Mouse (Mus musculus): ENCODE results near the gene Ip6k3. TPM values are rescaled to one million over a fixed set of nuclear protein-coding genes. Genes with fewer than 3 reads are reported as not detected.

The Ip6k3 gene
- polyA plus RNA-seq, 1 experiment: 0.44 TPM

DNA sequence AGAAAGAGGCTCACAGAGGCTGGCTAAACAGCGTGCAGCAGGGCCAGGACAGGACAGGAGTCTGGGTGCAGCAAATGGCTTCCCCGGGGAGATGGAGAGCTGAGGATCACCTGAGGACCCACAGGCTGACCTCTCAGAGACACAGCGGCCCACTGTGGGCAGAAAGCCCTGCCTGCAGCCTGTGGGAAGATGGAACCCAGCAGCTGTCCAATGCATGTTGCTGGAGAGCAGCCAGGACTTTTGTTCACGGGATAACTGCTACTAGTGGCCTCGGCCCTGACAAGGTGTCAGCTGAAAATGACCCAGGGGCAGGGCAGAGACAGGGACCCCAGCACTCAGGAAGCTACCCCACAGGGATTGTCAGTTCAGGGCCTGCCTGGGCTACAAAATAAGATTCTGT lies 24.2 kb upstream of the Ip6k3 start:
- H3K4me3 ChIP-seq (ENCODE audit: insufficient read depth, low read depth, low read length): no peak overlapping the region
- H3K27ac ChIP-seq (replicated peaks; ENCODE audit: low read depth, low read length): no peak overlapping the region
- no peaks in the 10 kb centered on the region for H3K4me1 ChIP-seq (ENCODE audit: control insufficient read depth, insufficient read depth, insufficient read length, low read length)

GRCm38 (mm10) chr17:27191189-27191588 lies 23.6 kb upstream of the Ip6k3 start:
- Histone ChIP-seq H3K27ac (replicated peaks; ENCODE audit: low read depth, low read length) (no peak overlapping the region), H3K4me1 (ENCODE audit: control insufficient read depth, insufficient read depth, insufficient read length, low read length) (no peaks in the 10 kb centered on the region), H3K4me3 (ENCODE audit: insufficient read depth, low read depth, low read length) (no peak overlapping the region)

- Histone ChIP-seq H3K27ac (replicated peaks; ENCODE audit: low read depth, low read length) (no peak overlapping the region), H3K4me3 (ENCODE audit: insufficient read depth, low read depth, low read length) (no peak overlapping the region)
These were observed 22.1 kb upstream of the Ip6k3 start for GRCm38 (mm10) chr17:27189640-27190216.

GRCm38 (mm10) chr17:27188883-27189282 lies 21.3 kb upstream of the Ip6k3 start:
- Histone ChIP-seq H3K4me3 (ENCODE audit: insufficient read depth, low read depth, low read length) (no peak overlapping the region), H3K4me1 (ENCODE audit: control insufficient read depth, insufficient read depth, insufficient read length, low read length) (no peaks in the 10 kb centered on the region), H3K27ac (replicated peaks; ENCODE audit: low read depth, low read length) (no peak overlapping the region)

More at GRCm38 (mm10) chr17:27189640-27190216, 22.1 kb upstream of the Ip6k3 start:
- no peaks in the 10 kb centered on the region for H3K4me1 ChIP-seq (ENCODE audit: control insufficient read depth, insufficient read depth, insufficient read length, low read length)

DNA sequence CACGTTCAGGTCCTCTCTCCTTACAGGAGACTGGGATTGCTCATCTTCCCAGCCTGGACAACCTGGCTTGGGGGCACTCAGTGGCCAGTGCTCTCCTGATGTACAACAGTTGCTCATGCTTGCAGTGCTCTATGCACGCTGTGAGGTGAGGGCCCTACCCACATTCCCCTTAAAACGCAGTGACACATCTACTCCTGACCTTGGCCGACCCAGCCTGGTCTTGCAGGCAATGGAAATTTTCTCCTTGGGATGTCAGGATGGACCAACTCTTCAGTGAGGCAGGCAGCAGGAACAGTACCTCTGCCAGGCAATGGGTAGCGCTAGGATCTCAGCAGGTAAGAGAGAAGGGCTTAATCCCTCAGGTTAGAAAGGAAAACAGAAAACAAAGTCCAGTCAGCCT lies 19.5 kb upstream of the Ip6k3 start:
- no peaks in the 10 kb centered on the region for H3K4me1 ChIP-seq (ENCODE audit: control insufficient read depth, insufficient read depth, insufficient read length, low read length)
- no peak overlapping the region for H3K4me3 ChIP-seq (ENCODE audit: insufficient read depth, low read depth, low read length)
- no peak overlapping the region for H3K27ac ChIP-seq (replicated peaks; ENCODE audit: low read depth, low read length)

- no peak overlapping the region for H3K27ac ChIP-seq (replicated peaks; ENCODE audit: low read depth, low read length)
- H3K4me3 ChIP-seq (ENCODE audit: insufficient read depth, low read depth, low read length): no peak overlapping the region
- H3K4me1 ChIP-seq (ENCODE audit: control insufficient read depth, insufficient read depth, insufficient read length, low read length): no peaks in the 10 kb centered on the region
These were observed 18.5 kb upstream of the Ip6k3 start for GRCm38 (mm10) chr17:27186068-27186467.

DNA sequence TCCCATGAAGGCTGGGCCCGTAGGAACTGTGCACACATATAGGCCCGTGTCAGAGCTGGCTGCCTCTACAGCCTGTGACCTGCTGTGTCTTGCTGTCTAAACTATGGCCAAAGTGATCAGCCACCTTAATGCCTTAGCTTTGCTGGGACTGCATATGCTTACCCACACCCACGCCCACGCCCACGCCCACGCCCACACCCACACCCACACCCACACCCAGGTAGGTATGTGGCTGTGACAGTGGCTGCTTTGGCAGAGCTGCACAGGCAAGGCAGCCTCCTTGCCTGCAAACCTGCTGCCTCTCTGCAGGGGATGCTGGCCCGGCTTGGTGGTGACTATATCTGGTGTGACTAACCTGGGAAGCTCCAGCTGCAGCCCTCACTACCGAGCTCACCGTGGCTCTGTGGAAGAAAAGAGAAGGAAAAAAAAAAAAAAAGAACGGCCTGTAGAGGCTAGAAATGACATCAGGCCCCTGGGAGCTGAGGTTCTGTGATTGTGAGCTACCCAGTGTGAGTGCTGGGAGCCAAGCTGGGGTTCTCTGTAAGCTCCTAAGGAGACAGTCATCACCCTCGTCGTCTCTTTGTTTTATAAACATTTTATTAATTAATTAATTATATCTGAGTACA lies 16.2 kb upstream of the Ip6k3 start:
- Histone ChIP-seq H3K4me1 (ENCODE audit: control insufficient read depth, insufficient read depth, insufficient read length, low read length) (no peaks in the 10 kb centered on the region), H3K4me3 (ENCODE audit: insufficient read depth, low read depth, low read length) (no peak overlapping the region), H3K27ac (replicated peaks; ENCODE audit: low read depth, low read length) (no peak overlapping the region)

DNA sequence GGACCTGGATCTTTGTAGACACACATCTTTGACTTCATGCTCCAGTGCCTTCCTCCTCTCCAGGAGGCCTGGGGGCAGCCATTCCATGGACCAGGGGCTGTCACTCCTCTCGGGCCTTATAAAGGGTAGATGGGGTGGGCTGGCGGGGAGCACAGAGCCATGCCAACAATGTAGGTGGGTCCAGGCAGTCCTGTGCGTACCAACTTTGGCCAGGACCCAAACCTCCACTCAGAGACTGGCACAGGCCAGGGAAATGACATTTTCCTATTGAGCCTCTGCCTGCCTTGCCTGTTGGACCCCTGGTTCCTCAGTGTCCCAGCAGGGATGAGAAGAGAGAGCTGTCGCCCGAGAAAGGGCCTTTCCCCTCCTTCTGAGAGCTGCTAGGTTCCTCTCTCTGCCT lies 14.8 kb upstream of the Ip6k3 start:
- no peak overlapping the region for H3K4me3 ChIP-seq (ENCODE audit: insufficient read depth, low read depth, low read length)
- H3K4me1 ChIP-seq (ENCODE audit: control insufficient read depth, insufficient read depth, insufficient read length, low read length): no peaks in the 10 kb centered on the region
- no peak overlapping the region for H3K27ac ChIP-seq (replicated peaks; ENCODE audit: low read depth, low read length)

- Histone ChIP-seq H3K4me3 (ENCODE audit: insufficient read depth, low read depth, low read length) (no peak overlapping the region), H3K27ac (replicated peaks; ENCODE audit: low read depth, low read length) (no peak overlapping the region), H3K4me1 (ENCODE audit: control insufficient read depth, insufficient read depth, insufficient read length, low read length) (no peaks in the 10 kb centered on the region)
These were observed 14.1 kb upstream of the Ip6k3 start for GRCm38 (mm10) chr17:27181666-27182065.

- Histone ChIP-seq H3K27ac (replicated peaks; ENCODE audit: low read depth, low read length) (no peak overlapping the region), H3K4me3 (ENCODE audit: insufficient read depth, low read depth, low read length) (no peak overlapping the region), H3K4me1 (ENCODE audit: control insufficient read depth, insufficient read depth, insufficient read length, low read length) (no peaks in the 10 kb centered on the region)
These were observed 12.2 kb upstream of the Ip6k3 start for GRCm38 (mm10) chr17:27179681-27180280.

DNA sequence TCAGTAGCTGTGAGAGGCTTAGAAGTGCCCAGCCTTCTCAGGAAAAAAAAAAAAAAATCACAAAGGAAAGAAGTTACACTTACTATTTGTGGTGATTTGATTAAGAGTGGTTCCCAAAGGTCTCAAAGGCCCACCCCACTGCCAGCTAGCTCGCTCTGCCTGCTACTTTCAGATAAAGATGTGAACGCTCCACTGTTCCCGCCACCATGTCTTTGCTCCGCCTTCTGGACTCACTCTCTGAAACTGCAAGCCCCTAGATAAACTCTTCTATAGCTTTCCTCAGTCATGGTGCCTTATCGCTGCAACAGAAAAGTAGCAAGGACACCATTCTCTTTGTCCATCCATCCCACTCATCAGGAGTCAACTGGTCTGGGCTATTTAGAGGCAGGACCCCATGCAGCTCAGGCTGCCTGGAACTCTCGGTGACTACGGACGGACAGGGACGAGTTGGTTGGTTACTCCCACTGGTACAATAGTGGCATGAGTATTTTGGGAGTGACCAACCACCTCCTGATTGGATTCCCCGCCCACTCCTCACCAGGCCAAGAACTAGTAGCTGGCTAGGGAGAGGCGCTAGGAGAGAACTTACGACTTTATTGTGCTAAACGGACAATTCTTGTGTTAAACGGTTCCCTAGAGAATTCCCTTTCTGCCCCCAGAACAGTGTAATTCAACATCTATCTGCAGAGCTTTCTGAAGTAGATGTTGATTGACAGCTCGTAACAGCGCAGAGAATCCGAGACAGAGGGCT lies 11.0 kb upstream of the Ip6k3 start:
- Histone ChIP-seq H3K4me1 (ENCODE audit: control insufficient read depth, insufficient read depth, insufficient read length, low read length) (no peaks in the 10 kb centered on the region), H3K4me3 (ENCODE audit: insufficient read depth, low read depth, low read length) (no peak overlapping the region), H3K27ac (replicated peaks; ENCODE audit: low read depth, low read length) (no peak overlapping the region)

DNA sequence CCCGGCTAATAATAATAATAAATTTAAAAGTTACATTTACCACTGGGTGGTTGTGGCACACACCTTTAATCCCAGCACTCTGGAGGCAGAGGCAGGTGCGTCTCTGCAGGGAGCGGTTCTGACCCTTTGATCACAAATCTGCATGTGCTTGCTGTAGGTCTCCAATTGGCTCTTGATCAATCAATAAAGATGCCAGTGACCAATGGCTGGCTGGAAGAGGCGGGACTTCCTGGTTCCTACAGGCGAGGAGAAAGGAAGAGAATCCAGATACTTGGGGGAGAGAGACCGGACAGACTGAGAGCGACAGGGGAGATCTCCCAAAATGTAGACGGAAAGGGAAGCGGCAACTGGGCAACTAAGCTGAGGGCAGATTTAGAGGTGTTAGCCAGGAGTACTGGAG lies 10.4 kb upstream of the Ip6k3 start:
- Histone ChIP-seq H3K27ac (replicated peaks; ENCODE audit: low read depth, low read length) (no peak overlapping the region), H3K4me1 (ENCODE audit: control insufficient read depth, insufficient read depth, insufficient read length, low read length) (no peaks in the 10 kb centered on the region), H3K4me3 (ENCODE audit: insufficient read depth, low read depth, low read length) (no peak overlapping the region)

GRCm38 (mm10) chr17:27176754-27177153 lies 9.2 kb upstream of the Ip6k3 start:
- H3K4me3 ChIP-seq (ENCODE audit: insufficient read depth, low read depth, low read length): no peak overlapping the region
- H3K4me1 ChIP-seq (ENCODE audit: control insufficient read depth, insufficient read depth, insufficient read length, low read length): no peaks in the 10 kb centered on the region

GRCm38 (mm10) chr17:27176287-27176686 lies 8.7 kb upstream of the Ip6k3 start:
- no peak overlapping the region for H3K27ac ChIP-seq (replicated peaks; ENCODE audit: low read depth, low read length)
- no peak overlapping the region for H3K4me3 ChIP-seq (ENCODE audit: insufficient read depth, low read depth, low read length)
- H3K4me1 ChIP-seq (ENCODE audit: control insufficient read depth, insufficient read depth, insufficient read length, low read length): no peaks in the 10 kb centered on the region

More at GRCm38 (mm10) chr17:27176754-27177153, 9.2 kb upstream of the Ip6k3 start:
- H3K27ac ChIP-seq (replicated peaks; ENCODE audit: low read depth, low read length): no peak overlapping the region

DNA sequence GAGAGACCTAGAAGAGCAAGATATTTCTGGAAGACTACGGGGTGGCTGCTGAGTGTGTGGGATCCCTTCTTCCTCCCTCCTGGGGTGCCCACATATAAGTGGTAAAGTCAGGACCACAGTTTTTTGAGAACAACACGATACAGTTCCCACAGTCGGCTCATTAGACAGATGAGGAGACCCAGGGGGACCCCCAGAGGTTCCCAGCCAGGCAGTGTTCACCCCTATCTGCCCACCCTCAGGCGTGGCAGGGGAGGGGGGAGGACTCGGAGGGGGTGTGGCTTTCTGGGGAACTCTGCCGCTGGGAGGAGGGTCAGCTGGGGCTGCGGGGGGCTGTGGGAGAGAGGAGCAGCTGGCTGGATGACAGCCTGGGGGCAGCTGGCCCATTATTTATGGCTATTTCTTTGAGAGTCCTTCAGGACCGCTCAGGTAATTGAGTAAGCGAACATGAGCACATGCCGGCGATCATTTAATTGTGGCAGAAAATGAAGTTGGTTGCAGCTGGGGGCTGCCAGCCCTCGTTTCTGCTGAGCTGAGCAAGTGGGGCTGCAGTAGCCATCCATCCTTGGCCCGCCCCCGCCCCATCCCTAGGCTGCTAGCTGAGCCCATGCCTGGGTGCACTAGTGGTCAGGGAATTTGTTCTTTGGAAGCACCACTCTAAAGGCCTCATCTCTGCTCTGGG lies 7.7 kb upstream of the Ip6k3 start:
- Histone ChIP-seq H3K4me3 (ENCODE audit: insufficient read depth, low read depth, low read length) (no peak overlapping the region), H3K4me1 (ENCODE audit: control insufficient read depth, insufficient read depth, insufficient read length, low read length) (peaks cover 3% of the 10 kb centered on the region; the same call in 1 of the 2 replicates), H3K27ac (replicated peaks; ENCODE audit: low read depth, low read length) (no peak overlapping the region)

All from brown adipose tissue, adult 24 weeks (tissue).